Mouse (Mus musculus) right cerebral cortex, postnatal 36 days (tissue): ENCODE results near the gene Rnf181.

Source experiments
- DNase-seq, 2 experiments: peaks; one replicate each; pipeline ENCODE4 v3.0.0; 2022; ENCODE audit warnings: low spot score in 2 of 2, mixed read lengths in 1 of 2

Gene Rnf181

GRCm38 (mm10) chr6:72366844-72367443 is at the start of gene Rnf181:
Rnf181 (minus strand) TSS chr6:72366956.
- no peak for DNase-seq

- no peak for DNase-seq
Measured at GRCm38 (mm10) chr6:72415964-72416772, 49.4 kb upstream of the Rnf181 start.

- DNase-seq: no peak
Measured at GRCm38 (mm10) chr6:72415181-72415580, 48.4 kb upstream of the Rnf181 start.

- peak; percentile 92 for DNase-seq
Measured at GRCm38 (mm10) chr6:72414076-72414756, 47.5 kb upstream of the Rnf181 start, which contains the start of gene Ggcx. Ggcx (plus strand) TSS chr6:72414308.

- no peak for DNase-seq
Measured at GRCm38 (mm10) chr6:72410518-72410917, 43.8 kb upstream of the Rnf181 start.

GRCm38 (mm10) chr6:72410003-72410402 is 43.2 kb upstream of the Rnf181 start:
- DNase-seq: no peak

- DNase-seq: no peak
Measured at GRCm38 (mm10) chr6:72409567-72409966, 42.8 kb upstream of the Rnf181 start.

GRCm38 (mm10) chr6:72407119-72407518 is 40.4 kb upstream of the Rnf181 start:
- peak; percentile 74 to 77 for DNase-seq

GRCm38 (mm10) chr6:72405356-72405755 is 38.6 kb upstream of the Rnf181 start:
- DNase-seq: no peak

- peak; percentile 32 to 34 for DNase-seq
Measured at GRCm38 (mm10) chr6:72401875-72402274, 35.1 kb upstream of the Rnf181 start.

GRCm38 (mm10) chr6:72399967-72400366 is 33.2 kb upstream of the Rnf181 start:
- no peak for DNase-seq

GRCm38 (mm10) chr6:72396837-72397251 is 30.1 kb upstream of the Rnf181 start:
- no peak for DNase-seq

- no peak for DNase-seq
Measured at GRCm38 (mm10) chr6:72392341-72392740, 25.6 kb upstream of the Rnf181 start.

- DNase-seq: no peak
Measured at GRCm38 (mm10) chr6:72390795-72391521, 24.2 kb upstream of the Rnf181 start.

GRCm38 (mm10) chr6:72389941-72390771 is 23.4 kb upstream of the Rnf181 start, which contains the start of gene Vamp8:
Vamp8 (minus strand) TSS chr6:72390703.
- peak in 1 of 2 experiments; percentile 17 for DNase-seq

- no peak for DNase-seq
Measured at GRCm38 (mm10) chr6:72389471-72389940, 22.8 kb upstream of the Rnf181 start.

GRCm38 (mm10) chr6:72388791-72389329 is 22.1 kb upstream of the Rnf181 start:
- no peak for DNase-seq

- no peak for DNase-seq
Measured at GRCm38 (mm10) chr6:72388266-72388665, 21.5 kb upstream of the Rnf181 start.

GRCm38 (mm10) chr6:72387816-72388215 is 21.1 kb upstream of the Rnf181 start:
- no peak for DNase-seq

GRCm38 (mm10) chr6:72386561-72386960 is 19.8 kb upstream of the Rnf181 start:
- DNase-seq: no peak
